Mouse (Mus musculus) limb, embryonic 12.5 days (tissue): Measurements from ENCODE around the gene Hist1h4c. TPM values are rescaled to one million over a fixed set of nuclear protein-coding genes. Genes with fewer than 3 reads are reported as not detected.
"Not testable (repeated sequence)": the region's sequence is repeated elsewhere in the genome, so short reads cannot be mapped to it uniquely, and the experiment has no call there.

Experiments used
- ATAC-seq: fragments of 200-750 bp; cut with Nextera tagmentation; 2 replicates; pipeline ENCODE4 v1.8.0; 2017; ENCODE audit warnings: low read depth, moderate TSS enrichment; ENCODE audit not compliant: insufficient number of reproducible peaks, insufficient read depth, low FRiP score, low TSS enrichment
- H3K27ac ChIP-seq: fragments of 300-500 bp; sonication (generic); 2 replicates; pipeline ENCODE4 v1.5.1; 2016; ENCODE audit warnings: mild to moderate bottlenecking, moderate library complexity
- H3K27me3 ChIP-seq: fragments of 300-500 bp; sonication (generic); 2 replicates; pipeline ENCODE4 v1.6.1; 2016; ENCODE audit warnings: mild to moderate bottlenecking, moderate library complexity
- H3K36me3 ChIP-seq: fragments of 300-500 bp; sonication (generic); 2 replicates; pipeline ENCODE4 v1.6.1; 2016; ENCODE audit warnings: mild to moderate bottlenecking, moderate library complexity
- H3K4me1 ChIP-seq: fragments of 300-500 bp; sonication (generic); replicated peaks from 2 replicates; pipeline ENCODE4 v1.6.1; 2016
- H3K4me2 ChIP-seq: fragments of 300-500 bp; sonication (generic); 2 replicates; pipeline ENCODE4 v1.6.1; 2016; ENCODE audit warnings: mild to moderate bottlenecking, moderate library complexity
- H3K4me3 ChIP-seq: fragments of 300-500 bp; sonication (generic); replicated peaks from 2 replicates; pipeline ENCODE4 v1.5.1; 2016; ENCODE audit warnings: mild to moderate bottlenecking
- H3K9ac ChIP-seq: fragments of 300-500 bp; sonication (generic); replicated peaks from 2 replicates; pipeline ENCODE4 v1.6.1; 2016; ENCODE audit warnings: mild to moderate bottlenecking, moderate library complexity
- H3K9me3 ChIP-seq: fragments of 300-500 bp; sonication (generic); 2 replicates; pipeline ENCODE4 v1.6.1; 2016; ENCODE audit warnings: mild to moderate bottlenecking, moderate library complexity
- WGBS: fragments of 180-500 bp; shearing (Covaris S2); methylation state at CpG from one replicate; pipeline ENCODE4 v1.1.7; 2016; 5-methylcytosine and 5-hydroxymethylcytosine counted together
- polyA plus RNA-seq: library from polyadenylated mRNA; unstranded; fragments of >200 nt; fragmentation: Nextera tagmentation; extraction: Ambion mirVana; gene quantifications from 2 replicates; pipeline ENCODE4 v1.2.1, GENCODE M21; 2016

Hist1h4c gene
- 13.4 and 18.4 TPM in 2 replicates for polyA plus RNA-seq

DNA sequence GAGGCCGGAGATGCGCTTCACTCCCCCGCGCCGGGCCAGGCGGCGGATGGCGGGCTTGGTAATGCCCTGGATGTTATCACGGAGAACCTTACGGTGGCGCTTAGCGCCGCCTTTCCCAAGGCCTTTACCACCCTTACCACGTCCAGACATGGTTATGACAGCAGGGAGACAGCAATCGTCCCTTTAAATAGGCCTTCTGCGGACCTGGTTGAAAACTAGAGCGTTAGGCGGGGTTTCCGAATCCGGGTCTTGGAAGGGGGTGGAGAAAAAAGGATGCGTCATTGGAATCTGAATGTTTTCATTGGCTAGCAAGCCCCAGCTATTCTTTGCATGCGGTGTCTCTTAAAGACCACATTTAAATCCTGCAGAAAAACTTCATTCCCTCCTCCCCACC lies at the start of gene Hist1h4c:
Gene Hist1h4c, minus strand, starts transcription at position 155 of the 394 bp plus-strand sequence.
- no peaks in the 10 kb centered on the region for H3K27me3 ChIP-seq
- 0% methylated on average over 22 of the region's 22 CpGs for WGBS
- H3K4me2 ChIP-seq, result peak within 1 kb of the TSS; percentile 71
- peak; percentile 96 for ATAC-seq
- peak within 1 kb of the TSS; percentile 70 for H3K9ac ChIP-seq
- peak within 1 kb of the TSS; percentile 47 for H3K4me3 ChIP-seq
- no peaks in the 10 kb centered on the region for H3K9me3 ChIP-seq
- peak within 1 kb of the TSS; percentile 95 for H3K27ac ChIP-seq
- peaks cover 19% of the 10 kb centered on the region for H3K4me1 ChIP-seq
- H3K36me3 ChIP-seq, result no peaks in the 10 kb centered on the region

- no peaks in the 10 kb centered on the region for H3K36me3 ChIP-seq
- peaks cover 25% of the 10 kb centered on the region for H3K4me1 ChIP-seq
- H3K9ac ChIP-seq, result peak overlapping the region; percentile 66; the same call in 1 of the 2 replicates
- no peaks in the 10 kb centered on the region for H3K9me3 ChIP-seq
- H3K4me3 ChIP-seq, result peak overlapping the region; percentile 13
- 12% methylated on average over 4 of the region's 4 CpGs for WGBS
- peak overlapping the region; percentile 66 for H3K4me2 ChIP-seq
- peak overlapping the region; percentile 99 for H3K27ac ChIP-seq
- no peaks in the 10 kb centered on the region for H3K27me3 ChIP-seq
- ATAC-seq, result no peak
Observed at GRCm38 (mm10) chr13:23747892-23748288, 49.6 kb upstream of the Hist1h4c start.

GRCm38 (mm10) chr13:23747081-23747891 lies 49.0 kb upstream of the Hist1h4c start:
- Histone ChIP-seq H3K9ac (peak overlapping the region; percentile 66), H3K27ac (peak overlapping the region; percentile 99), H3K4me1 (peaks cover 25% of the 10 kb centered on the region; the same call in 1 of the 2 replicates), H3K4me2 (peak overlapping the region; percentile 66), H3K36me3 (no peaks in the 10 kb centered on the region), H3K9me3 (no peaks in the 10 kb centered on the region), H3K4me3 (peak overlapping the region; percentile 43), H3K27me3 (no peaks in the 10 kb centered on the region)
- 3% methylated on average over 13 of the region's 13 CpGs for WGBS
- no peak for ATAC-seq

GRCm38 (mm10) chr13:23746201-23747080 lies 48.2 kb upstream of the Hist1h4c start, which contains the start of gene Hist1h2bb:
Hist1h2bb (plus strand) TSS chr13:23746734.
- H3K27me3 ChIP-seq, H3K9me3 ChIP-seq, H3K36me3 ChIP-seq: not testable (repeated sequence)
- Histone ChIP-seq H3K4me3 (peak within 1 kb of the TSS; percentile 43), H3K9ac (peak within 1 kb of the TSS; percentile 69), H3K4me2 (peak within 1 kb of the TSS; percentile 66), H3K27ac (peak within 1 kb of the TSS; percentile 99), H3K4me1 (peaks cover 25% of the 10 kb centered on the region; the same call in 1 of the 2 replicates)
- under 1% methylated on average over 50 of the region's 58 CpGs for WGBS
- ATAC-seq, result peak; percentile 95

GRCm38 (mm10) chr13:23745381-23746161 lies 47.3 kb upstream of the Hist1h4c start, which contains the start of gene Hist1h3c:
Hist1h3c (minus strand) TSS chr13:23745602.
- under 1% methylated on average over 26 of the region's 28 CpGs for WGBS
- Histone ChIP-seq H3K9ac (peak within 1 kb of the TSS; percentile 69), H3K27me3 (no peaks in the 10 kb centered on the region), H3K4me1 (peaks cover 29% of the 10 kb centered on the region), H3K4me2 (peak within 1 kb of the TSS; percentile 66), H3K27ac (peak within 1 kb of the TSS; percentile 99), H3K36me3 (no peaks in the 10 kb centered on the region), H3K4me3 (peak within 1 kb of the TSS; percentile 43), H3K9me3 (no peaks in the 10 kb centered on the region)
- ATAC-seq, result peak; percentile 76

DNA sequence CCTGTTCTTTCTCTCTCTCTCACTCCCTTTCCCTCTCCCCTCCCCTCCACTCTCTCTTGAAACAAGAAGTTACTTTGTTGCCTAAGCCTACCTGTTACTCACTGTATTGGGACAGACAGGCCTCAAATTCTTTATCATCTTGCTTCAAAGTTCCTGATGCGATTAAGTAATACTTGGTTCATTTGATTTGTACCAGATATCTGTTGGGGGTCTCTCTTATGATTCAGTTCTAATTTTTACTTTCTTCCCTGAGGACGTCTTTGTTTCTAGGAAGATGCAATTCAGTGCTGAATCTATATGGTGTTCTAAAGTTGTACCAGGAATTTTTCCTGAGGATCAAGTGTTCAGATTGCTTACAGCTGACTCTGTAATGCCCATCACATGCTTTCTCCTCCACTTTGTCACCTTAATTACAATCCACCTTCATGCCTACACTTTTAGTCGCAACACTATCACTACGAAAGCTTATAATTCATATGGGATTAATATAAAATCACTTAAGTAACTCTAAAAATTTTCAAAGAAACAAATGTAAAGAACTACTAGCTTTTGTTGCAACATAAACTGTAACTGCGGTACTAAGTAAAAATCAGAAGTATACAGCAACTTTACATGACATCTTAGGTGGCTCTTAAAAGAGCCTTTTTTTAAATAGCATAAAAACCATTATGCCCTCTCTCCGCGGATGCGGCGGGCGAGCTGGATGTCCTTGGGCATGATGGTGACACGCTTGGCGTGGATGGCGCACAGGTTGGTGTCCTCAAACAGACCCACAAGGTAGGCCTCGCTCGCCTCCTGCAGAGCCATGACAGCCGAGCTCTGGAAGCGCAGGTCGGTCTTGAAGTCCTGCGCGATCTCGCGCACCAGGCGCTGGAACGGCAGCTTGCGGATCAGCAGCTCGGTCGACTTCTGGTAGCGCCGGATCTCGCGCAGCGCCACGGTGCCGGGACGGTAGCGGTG lies 46.4 kb upstream of the Hist1h4c start:
- Histone ChIP-seq H3K36me3 (no peaks in the 10 kb centered on the region), H3K4me1 (peaks cover 34% of the 10 kb centered on the region), H3K4me3 (peak overlapping the region; percentile 43), H3K9ac (peak overlapping the region; percentile 61), H3K27ac (peak overlapping the region; percentile 99), H3K9me3 (no peaks in the 10 kb centered on the region), H3K27me3 (no peaks in the 10 kb centered on the region), H3K4me2 (peak overlapping the region; percentile 66)
- ATAC-seq, result no peak
- WGBS, result under 1% methylated on average over 16 of the region's 36 CpGs

- peak overlapping the region; percentile 99 for H3K27ac ChIP-seq
- peak overlapping the region; percentile 43 for H3K4me3 ChIP-seq
- no peaks in the 10 kb centered on the region for H3K9me3 ChIP-seq
- H3K9ac ChIP-seq, result peak overlapping the region; percentile 61; the same call in 1 of the 2 replicates
- H3K27me3 ChIP-seq, result no peaks in the 10 kb centered on the region
- no peak for ATAC-seq
- no peaks in the 10 kb centered on the region for H3K36me3 ChIP-seq
- peak overlapping the region; percentile 66 for H3K4me2 ChIP-seq
- 42% methylated on average over 4 of the region's 4 CpGs for WGBS
- H3K4me1 ChIP-seq, result peaks cover 34% of the 10 kb centered on the region
Observed at GRCm38 (mm10) chr13:23743963-23744362, 45.7 kb upstream of the Hist1h4c start.

DNA sequence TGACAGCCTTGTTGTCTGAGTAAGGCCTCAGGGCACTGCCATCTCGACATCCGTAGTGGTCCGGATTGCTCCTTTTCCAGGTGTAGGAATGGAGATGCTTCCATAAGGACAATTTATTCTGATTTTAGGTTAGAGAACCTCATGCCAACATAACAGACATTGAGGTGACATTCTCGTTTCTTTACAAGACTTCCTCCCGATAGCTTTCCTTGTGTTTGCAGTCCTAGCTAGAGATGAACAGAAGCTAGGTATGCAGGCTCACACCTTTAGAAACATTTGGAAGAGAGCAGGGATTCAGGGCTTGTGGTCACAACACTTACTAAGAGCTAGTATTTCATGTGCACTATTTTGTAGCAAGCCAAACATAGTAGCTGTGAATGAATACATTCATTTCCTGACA lies 45.0 kb upstream of the Hist1h4c start:
- 83% methylated on average over 5 of the region's 5 CpGs for WGBS
- H3K4me1 ChIP-seq, result peaks cover 29% of the 10 kb centered on the region
- no peaks in the 10 kb centered on the region for H3K9me3 ChIP-seq
- no peak overlapping the region for H3K4me3 ChIP-seq
- peak overlapping the region; percentile 66 for H3K27ac ChIP-seq
- no peak overlapping the region for H3K4me2 ChIP-seq
- H3K27me3 ChIP-seq, result no peaks in the 10 kb centered on the region
- H3K36me3 ChIP-seq, result no peaks in the 10 kb centered on the region
- H3K9ac ChIP-seq, result no peak overlapping the region
- ATAC-seq, result no peak

GRCm38 (mm10) chr13:23742007-23742406 lies 43.8 kb upstream of the Hist1h4c start:
- H3K27ac ChIP-seq, result no peak overlapping the region
- no peaks in the 10 kb centered on the region for H3K36me3 ChIP-seq
- ATAC-seq, result no peak

DNA sequence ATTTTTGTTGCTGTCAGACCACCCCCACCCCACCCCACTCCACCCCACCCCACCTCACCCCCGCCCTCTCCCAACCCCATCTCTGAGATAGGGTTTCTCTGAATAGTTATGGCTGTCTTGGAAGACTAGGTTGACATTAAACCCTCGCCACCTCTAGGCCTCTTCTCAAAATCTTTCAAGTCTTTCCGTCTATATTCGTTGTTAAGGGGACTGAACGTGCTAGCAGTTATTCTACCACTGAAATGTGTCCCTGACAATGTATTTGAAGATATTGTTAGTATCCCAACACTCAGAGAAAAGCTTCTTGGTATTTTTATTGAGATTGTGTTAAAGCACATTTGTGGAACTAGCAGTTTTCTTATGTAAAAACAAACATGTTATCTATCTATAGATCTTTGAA lies 42.7 kb upstream of the Hist1h4c start:
- WGBS, result 65% methylated on average over 5 of the region's 5 CpGs
- H3K9me3 ChIP-seq, result no peaks in the 10 kb centered on the region
- H3K4me2 ChIP-seq, result peak overlapping the region; percentile 86
- H3K36me3 ChIP-seq, result no peaks in the 10 kb centered on the region
- peak overlapping the region; percentile 59 for H3K4me3 ChIP-seq
- H3K27ac ChIP-seq, result peak overlapping the region; percentile 99
- no peak for ATAC-seq
- H3K27me3 ChIP-seq, result no peaks in the 10 kb centered on the region
- H3K9ac ChIP-seq, result peak overlapping the region; percentile 89
- H3K4me1 ChIP-seq, result peaks cover 18% of the 10 kb centered on the region

More at GRCm38 (mm10) chr13:23742007-23742406, 43.8 kb upstream of the Hist1h4c start:
- Histone ChIP-seq H3K27me3 (no peaks in the 10 kb centered on the region), H3K4me2 (no peak overlapping the region), H3K4me3 (no peak overlapping the region), H3K4me1 (peaks cover 18% of the 10 kb centered on the region), H3K9me3 (no peaks in the 10 kb centered on the region), H3K9ac (no peak overlapping the region)
